Mouse (Mus musculus) spleen, postnatal 36 days (tissue): ENCODE measurements around the gene Ear14.
"Not testable (repeated sequence)": the region's sequence is repeated elsewhere in the genome, so short reads cannot be mapped to it uniquely, and the experiment has no call there.

Experiments
- DNase-seq, 2 experiments: peaks; one replicate each; pipeline ENCODE4 v3.0.0; 2022; ENCODE audit warnings: low spot score in 2 of 2, mixed read lengths in 1 of 2

The Ear14 gene

DNA sequence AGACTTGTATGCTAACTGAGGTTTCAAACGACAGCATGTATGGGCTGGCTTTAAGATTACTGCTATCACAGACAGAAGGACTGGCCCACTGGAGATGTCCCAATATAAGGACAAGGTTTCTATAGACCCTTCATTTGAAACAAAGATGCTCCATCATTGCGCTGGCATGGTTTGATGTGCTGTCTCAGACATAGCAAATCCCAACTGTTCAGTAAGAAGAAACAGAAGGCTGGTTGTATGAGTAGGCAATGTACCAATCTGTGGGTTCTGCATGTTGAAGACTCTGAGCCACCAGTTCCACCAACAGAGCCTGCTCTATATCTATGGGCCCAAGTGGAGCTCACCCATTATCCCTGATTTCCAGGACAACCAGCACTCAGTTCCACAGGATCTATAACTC, at the start of gene Ear14:
TSS of gene Ear14 (plus strand) at position 277 of the 400 bp plus-strand sequence.
- no peak for DNase-seq

DNA sequence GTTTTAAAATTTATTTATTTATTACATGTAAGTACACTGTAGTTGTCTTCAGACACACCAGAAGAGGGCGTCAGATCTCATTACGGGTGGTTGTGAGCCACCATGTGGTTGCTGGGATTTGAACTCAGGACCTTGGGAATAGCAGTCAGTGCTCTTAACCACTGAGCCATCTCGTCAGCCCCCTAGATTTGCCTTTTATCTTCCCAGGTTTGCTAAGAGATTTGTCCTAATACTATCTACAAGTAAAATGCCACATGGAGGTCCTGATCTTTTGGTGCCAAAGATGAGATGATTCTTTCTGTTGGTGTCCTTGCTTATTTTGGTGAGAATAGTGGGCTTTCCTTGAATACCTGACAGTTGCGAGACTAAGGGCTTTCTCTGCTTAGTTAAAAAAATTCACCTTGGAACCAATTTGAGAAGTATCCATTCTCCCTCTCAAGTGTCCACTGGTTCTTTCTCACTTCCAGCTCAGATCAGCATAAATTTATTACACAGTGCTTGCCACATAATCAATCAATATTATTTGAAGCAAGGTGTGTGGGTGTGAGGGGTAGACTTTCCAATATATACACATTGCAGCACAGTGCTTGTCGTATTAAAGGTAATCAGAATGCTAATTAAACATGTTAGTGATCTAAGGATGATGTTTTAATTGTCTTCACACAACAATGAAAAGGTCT, 47.0 kb upstream of the Ear14 start:
- no peak for DNase-seq

DNA sequence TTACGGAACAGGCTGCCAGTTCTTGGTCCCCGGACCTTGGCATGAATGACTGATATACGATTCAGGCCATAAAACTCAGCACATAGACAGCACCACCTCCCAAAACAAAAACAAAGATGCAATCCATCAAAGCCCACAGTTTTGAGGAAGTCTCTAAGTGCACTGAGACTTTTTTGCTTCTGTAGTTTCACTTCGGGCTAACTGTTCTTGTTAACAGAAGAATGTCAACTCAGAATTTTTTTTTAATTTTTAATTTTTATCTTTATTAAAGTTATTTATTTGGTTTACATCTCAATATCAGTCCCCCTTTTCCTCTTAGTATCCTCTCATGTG, 46.5 kb upstream of the Ear14 start:
- no peak for DNase-seq

DNA sequence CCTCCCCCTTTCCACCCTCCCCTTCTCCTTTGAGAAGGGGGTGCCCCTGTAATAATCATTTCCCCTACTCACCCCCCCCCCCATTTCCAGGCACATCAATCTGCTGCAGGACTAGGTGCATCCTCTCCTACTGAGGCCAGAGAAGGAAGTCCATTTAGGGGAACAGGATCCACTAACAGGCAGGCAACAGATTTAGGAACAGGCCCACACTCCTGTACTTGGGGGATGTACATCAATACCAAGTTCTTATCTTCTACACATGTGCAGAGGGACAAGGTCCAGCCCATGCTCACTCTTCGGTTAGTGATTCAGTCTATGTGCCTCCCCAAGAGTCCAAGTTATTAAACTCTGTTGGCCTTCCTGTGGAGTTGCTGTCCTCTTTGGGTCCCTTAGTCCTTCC, 46.1 kb upstream of the Ear14 start:
- DNase-seq = no peak

DNA sequence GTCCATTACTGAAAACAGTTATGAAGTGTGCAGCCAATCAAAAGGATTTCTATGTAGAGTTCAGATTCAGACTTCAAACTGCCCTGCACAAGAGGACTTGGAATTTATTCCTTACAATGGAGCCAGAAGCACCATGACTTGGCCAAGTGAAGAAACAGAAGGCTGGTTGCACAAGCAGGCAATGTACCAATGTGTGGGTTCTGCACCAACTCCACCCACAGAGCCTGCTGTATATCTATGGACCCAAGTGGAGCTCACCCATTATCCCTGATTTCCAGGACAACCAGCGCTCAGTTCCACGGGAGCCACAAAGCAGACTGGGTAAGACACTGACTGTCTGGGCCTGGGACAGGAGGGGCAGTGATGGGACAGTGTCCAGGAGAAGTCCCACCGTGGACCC, 41.2 kb upstream of the Ear14 start, which contains the start of gene Rnase2b:
TSS of gene Rnase2b (plus strand) at position 285 of the 400 bp plus-strand sequence.
- DNase-seq = not testable (repeated sequence)

DNA sequence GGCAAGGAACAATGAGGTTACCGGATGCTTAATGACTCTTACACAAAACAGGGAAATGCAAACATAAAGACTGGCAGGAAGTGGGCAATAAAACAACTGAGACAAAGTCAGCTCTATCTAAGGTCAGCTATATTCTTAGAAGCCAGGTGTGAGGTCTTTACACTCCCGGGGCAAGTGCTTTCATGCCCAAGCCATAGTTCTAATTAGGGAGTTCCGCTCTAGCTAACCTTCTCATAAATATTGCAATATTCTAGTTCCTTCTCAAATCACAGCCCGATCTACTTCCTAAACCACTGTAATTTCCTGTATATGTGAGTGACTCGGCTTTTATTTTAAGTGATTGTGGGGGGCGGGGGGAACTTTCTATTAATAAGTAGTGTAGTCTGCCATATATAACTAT, 39.9 kb upstream of the Ear14 start:
- not testable (repeated sequence) for DNase-seq

DNA sequence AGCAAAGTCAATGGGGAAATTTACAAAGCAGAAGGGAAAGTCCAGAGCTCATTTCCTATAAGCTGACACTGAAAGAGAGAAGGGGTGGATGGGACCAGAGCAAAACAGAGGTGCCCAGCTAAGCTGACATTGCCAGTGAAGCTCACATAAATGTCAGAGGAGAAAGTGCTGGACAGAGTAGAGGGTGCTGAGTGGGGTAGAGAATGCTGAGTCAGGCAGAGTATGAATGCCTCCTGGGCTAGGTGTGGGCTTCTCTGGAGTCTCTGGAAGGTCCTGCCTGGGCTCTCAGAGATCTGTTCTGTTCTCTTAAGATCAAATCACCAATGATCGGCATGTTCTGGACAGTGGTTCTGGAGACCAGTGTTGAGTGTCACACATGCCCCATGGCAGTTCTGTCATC, 37.8 kb upstream of the Ear14 start:
- no peak for DNase-seq

DNA sequence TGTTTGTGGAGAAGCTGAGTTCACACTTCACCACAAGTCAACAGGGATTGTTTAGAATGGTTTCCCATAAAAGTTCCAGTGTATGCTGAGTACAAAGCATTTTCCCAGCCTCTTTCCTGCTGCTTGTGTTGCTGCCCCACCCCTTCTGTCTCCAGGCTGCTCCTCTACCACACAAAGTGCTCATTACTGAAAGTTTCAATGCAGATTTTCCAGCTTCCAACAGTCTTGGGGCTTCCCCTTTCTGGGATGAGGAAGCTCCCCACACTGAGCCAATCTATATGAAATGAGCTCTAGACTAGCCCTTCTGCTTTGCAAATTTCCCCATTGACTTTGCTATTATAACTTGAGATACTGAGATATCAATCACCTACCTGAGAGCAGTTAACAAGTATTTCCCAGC, 37.1 kb upstream of the Ear14 start:
- DNase-seq = no peak

DNA sequence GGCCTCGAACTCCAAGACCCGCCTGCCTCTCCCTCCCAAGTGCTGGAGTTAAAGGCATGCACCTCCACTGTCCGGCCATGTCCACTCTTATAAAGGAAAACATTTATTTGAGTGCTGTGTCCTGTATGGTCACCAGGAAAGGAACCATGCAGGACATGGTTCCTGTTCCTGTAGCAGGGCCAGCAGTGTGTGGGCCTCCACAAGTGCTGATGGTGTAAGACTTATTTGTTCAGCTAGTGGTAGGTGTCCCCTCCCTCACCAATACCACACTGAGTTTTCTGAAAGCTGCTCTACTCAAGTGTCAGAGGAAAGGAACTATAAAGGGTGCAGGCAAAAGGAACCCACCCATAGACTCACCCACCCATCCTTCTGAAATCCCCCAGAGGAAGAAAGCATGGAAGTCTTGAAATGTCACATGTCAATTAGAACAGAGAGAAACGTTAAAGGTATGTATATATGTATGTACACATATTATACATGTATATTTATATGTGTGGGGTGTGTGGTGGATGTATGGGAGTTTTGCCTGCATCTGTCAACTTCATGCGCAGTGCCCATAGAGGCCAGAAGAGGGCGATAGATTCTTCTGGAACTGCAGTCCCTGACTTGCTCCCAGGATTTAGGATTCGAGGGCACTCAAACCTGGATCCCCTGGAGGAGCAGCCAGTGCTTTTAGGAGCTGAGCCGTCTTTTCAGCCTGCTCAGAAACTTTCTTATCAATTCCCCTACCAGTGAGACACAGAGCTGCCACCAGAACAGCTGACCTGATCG, 30.9 kb upstream of the Ear14 start:
- DNase-seq = not testable (repeated sequence)

DNA sequence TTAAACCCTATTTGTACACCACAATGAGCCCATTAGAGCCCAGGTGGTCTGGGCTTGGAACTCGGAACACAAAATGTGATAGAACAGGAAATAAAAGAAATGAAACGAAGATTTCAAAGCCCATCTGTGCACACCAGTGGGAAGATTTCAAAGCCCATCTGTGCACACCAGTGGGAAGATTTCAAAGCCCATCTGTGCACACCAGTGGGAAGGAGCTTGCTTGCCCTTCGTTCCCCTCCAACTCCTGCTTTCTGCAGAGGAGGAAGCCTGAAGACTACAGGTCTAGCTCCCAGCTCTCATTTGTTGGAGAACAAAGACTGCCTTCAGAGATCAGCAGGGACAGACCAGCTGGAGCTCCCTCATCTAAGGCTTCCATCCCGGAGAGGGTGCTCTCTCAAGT, 30.2 kb upstream of the Ear14 start:
- DNase-seq = not testable (repeated sequence)

DNA sequence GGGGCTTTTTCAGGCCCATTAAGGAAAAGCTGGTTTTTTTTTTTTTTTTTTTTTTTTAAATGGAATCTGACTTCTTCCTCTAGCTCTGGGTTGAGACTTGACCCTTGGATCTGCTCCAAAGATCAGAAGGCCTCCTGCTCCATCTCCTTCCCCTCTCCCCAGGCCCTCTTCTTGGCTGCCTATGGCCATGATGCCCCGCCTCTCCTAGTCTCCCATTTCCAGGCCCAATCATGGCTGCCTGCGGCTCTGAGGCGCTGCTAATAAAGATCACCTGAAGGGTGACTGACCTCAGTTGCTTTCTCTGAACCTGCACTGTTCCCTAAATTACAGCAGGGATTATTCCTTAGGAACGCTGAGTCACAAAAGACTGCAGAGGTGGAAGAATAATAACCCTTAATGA, 29.3 kb upstream of the Ear14 start:
- no peak for DNase-seq

DNA sequence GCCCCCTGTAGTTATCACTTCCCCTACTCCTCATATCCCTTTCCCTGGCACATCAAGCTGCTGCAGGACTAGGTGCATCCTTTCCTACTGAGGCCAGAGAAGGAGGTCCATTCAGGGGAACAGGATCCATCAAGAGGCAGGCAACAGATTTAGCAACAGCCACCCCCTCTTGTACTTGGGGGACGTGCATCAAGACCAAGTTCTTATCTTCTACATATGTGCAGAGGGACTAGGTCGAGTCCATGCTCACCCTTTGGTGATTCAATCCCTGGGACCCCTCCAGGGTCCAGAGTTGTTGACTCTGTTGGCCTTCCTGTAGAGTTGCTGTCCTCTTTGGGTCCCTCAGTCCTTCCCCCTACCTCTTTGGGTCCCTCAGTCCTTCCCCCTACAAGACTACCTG, 22.1 kb upstream of the Ear14 start:
- DNase-seq = not testable (repeated sequence)

DNA sequence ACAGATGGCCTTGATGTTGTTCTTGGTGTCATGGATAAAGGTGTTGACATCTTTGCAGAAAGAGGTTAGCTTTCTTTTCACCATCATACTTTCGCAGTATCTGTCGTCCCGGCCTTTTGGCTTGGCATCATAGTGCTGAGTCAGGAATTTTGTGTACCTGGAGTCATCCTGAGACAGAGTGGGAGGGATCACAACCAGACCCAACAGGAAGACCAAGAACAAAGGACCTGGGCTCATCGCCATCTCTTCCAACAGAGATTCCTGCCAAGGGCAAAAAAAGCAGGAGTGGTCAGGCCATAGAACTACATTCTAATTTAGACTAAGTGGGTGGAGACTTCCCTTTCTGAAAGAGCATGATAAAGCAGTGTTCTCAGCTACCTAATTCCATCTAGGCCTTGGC, 7.5 kb upstream of the Ear14 start:
- no peak for DNase-seq

DNA sequence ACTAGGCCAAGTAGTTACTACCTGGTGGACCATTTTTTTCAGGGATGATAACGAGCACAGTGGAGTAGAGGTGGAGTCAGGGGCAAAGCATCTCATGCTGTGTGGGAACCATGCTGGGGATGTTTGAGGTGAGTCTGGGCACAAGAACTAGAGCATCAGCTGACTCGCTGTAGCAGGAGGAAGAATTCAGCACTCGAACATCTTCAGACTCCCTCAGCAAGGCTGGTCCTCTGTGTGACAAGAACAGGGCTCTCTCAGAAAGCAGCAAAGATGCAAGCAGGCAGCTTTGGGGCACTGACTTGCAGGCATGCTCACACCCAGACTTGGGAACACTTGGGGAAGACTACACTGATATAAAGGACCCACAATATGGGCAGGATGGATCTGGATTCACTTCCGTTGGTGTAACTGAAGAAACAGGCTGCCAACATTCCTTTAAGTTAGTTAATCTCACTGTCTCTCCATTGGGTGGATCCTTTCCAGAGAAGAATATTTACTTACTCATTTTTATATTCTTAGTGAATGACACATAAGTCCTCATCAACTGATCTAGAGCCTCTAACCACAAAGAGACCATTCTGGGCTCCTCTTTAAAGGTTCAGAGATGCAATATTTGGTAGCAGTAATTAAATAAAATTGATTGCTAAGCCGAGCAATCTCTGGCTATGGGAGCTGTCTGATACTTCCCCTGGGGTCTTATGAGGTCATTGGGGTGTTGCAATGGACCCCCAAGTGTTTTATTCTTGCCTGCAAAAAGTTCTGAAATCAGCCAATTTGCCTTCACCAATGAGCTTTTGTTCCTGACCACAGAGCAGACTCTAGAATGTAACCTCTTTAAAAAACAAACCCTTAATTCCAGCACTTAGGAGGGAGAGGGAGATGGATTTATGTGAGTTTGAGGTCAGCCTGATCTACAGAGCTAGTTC, 3.8 kb upstream of the Ear14 start, which contains the start of gene Ang2:
TSS of gene Ang2 (minus strand) at position 51 of the 926 bp plus-strand sequence.
- DNase-seq = no peak

DNA sequence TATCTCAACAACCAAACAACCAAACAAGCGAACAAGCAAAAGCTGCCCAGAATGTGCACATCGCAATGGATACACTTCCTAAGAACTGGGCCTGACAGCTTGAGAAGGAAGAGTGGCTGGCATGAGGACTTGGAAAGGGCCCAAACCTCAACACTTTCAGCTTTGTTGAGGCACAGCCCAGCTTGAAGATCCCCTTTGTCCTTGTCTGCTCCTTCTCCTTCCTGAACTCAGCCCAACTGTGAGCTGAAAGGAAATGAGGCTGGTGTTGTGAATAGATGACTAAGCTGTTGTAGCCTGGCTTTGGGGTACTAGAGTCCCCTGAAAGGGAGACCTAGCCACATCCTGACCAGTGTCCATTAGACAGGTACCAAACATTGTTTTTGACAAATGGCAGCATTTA, 3.1 kb upstream of the Ear14 start:
- no peak for DNase-seq

DNA sequence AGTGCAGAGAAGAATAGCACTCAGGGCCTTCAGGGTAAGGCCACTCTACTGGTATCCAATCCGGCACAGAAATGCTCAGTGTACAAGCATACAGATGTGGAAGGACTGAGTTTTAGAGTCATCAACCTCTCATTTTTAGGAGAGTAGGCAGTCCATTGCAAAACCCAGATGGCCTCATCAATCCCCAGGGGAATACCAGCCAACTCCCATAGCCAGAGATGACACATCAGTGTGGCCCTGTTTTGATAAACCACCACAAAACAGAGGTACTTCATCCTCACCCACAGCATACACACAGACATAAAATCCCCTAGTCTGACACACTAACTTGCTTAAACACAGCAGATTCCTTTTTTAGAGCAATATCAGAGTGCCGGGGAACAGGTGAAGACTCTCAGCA, 2.7 kb upstream of the Ear14 start:
- DNase-seq = no peak

DNA sequence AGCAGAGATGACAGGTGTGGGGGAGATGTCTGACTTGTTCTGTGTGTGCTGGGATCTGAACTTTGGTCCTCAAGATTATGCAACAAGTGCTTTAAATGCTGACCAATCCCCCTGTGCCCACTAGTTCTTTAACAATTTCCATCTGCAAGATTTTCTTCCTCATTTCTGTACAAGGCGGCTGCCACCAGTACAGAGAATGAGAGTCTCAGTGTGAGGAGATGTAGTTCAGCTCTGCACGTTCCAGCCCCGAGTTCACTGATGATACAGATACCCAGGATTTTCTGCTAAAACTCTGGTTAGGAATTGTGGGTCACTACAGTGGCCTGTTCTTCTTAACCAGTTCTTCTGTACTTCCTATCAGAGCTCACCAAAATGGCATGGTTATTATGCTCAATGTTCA, 16.9 kb downstream of the Ear14 start:
- DNase-seq = not testable (repeated sequence)

DNA sequence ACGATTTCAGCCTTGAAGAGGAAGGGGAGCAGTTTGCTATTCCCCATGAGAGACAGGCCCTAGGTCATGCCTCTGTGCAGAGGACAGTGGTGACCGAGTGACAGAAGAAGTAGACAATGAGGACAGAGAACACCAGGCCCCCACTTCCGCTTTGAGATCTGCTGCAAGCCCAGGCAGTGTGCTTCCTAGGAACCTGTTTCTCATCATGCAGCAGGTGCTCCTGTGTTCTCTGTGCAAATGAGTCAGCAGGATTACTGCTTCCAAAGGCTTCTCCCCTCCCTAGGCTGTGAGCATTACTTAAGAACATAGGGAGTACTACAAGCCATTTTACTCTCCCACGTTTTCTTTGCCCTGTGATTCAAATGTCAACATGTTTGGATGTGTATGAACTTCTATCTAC, 26.5 kb downstream of the Ear14 start:
- not testable (repeated sequence) for DNase-seq

DNA sequence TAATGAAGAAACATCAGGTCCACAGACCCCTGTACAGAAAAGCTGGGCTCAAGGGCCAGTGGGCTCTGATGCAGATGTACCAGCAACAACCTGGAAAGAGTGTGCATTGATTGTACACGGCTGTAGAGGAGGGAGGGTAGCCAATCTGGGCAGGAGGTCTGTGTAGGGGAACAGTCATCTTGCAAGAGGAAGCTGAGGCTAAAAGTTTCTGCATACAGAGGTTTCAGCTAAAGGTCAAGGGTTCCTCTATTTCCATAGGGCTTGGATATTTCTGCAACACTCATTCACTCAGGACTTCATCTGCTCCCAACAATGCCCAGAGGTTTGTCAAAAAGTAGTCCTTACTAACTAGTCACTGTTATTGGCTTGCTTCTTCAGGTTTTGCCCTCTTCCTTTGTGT, 34.3 kb downstream of the Ear14 start:
- not testable (repeated sequence) for DNase-seq

DNA sequence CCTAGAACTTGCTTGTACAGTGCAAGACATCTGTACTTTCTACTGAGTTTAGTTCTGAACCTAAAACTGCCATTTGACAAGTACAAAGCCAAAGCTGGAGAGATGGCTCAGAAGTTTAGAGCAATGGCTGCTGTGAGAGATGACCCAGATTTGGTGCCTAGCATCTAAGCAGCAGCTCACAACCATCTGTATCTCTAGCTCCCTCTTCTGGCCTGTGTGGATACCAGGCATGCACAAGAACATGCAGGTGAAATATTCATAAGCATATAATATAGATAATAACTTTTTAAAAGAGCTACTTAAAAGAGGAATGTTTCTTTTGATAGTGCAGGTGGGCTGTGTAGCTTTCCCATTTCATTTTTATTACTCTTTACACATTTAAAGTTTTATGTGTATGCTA, 37.7 kb downstream of the Ear14 start:
- peak; percentile 36 to 52 for DNase-seq

DNA sequence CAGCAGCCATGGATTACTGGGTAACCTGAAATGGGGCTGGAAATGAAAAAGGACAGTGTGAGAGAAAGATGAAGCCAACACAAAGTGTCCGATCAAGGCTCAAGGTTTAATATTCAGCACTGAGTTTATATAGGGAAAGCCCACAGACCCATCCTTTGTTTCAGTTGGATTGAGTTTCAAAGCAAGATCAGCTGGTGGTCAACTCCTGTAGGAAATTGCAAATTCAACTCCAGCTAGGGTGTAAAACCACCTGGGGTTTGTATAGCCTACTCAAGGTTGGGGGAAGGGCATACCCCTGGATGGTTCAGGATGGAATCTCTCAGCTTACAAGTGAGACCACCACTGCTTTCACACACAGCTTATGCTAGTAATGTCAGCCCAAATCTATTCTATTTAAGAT, 44.5 kb downstream of the Ear14 start:
- DNase-seq = no peak

DNA sequence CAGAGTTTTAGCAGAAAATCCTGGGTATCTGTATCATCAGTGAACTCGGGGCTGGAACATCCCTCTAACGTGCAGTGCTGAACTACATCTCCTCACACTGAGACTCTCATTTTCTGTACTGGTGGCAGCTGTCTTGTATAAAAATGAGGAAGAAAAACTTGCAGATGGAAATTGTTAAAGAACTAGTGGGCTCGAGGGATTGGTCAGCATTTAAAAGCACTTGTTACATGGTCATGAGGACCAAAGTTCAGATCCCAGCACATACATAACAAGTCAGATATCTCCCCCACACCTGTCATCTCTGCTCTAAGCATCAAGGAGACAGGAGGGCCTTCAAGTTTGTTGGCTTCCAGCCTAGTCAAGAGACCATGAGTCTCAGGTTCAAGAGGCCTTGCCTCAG, 47.2 kb downstream of the Ear14 start:
- no peak for DNase-seq
